Mouse (Mus musculus) liver, embryonic 15.5 days (tissue): ENCODE results near the gene Magi2. TPM values are rescaled to one million over a fixed set of nuclear protein-coding genes. Genes with fewer than 3 reads are reported as not detected.

Source experiments
- ATAC-seq: fragments of 200-750 bp; cut with Nextera tagmentation; 2 replicates; pipeline ENCODE4 v1.8.0; 2017; ENCODE audit warnings: moderate number of reproducible peaks, mild to moderate bottlenecking, moderate library complexity; ENCODE audit not compliant: insufficient read depth
- H3K27ac ChIP-seq: fragments of 300-500 bp; sonication (generic); replicated peaks from 2 replicates; pipeline ENCODE4 v1.5.1; 2015; ENCODE audit warnings: mild to moderate bottlenecking, inconsistent platforms
- H3K27me3 ChIP-seq: fragments of 300-500 bp; sonication (generic); 2 replicates; pipeline ENCODE4 v1.6.1; 2015; ENCODE audit warnings: mild to moderate bottlenecking, inconsistent platforms
- H3K36me3 ChIP-seq: fragments of 300-500 bp; sonication (generic); replicated peaks from 2 replicates; pipeline ENCODE4 v1.6.1; 2015; ENCODE audit warnings: moderate library complexity, mild to moderate bottlenecking, inconsistent platforms
- H3K4me1 ChIP-seq: fragments of 300-500 bp; sonication (generic); replicated peaks from 2 replicates; pipeline ENCODE4 v1.6.1; 2015; ENCODE audit warnings: inconsistent platforms
- H3K4me2 ChIP-seq: fragments of 300-500 bp; sonication (generic); 2 replicates; pipeline ENCODE4 v1.6.1; 2015; ENCODE audit warnings: moderate library complexity, mild to moderate bottlenecking, inconsistent platforms
- H3K4me3 ChIP-seq: fragments of 300-500 bp; sonication (generic); replicated peaks from 2 replicates; pipeline ENCODE4 v1.5.1; 2015; ENCODE audit warnings: mild to moderate bottlenecking, inconsistent platforms
- H3K9ac ChIP-seq: fragments of 300-500 bp; sonication (generic); 2 replicates; pipeline ENCODE4 v1.6.1; 2015; ENCODE audit warnings: moderate library complexity, mild to moderate bottlenecking, inconsistent platforms
- H3K9me3 ChIP-seq: fragments of 300-500 bp; sonication (generic); replicated peaks from 2 replicates; pipeline ENCODE4 v1.6.1; 2016; ENCODE audit warnings: inconsistent platforms
- WGBS: fragments of 180-500 bp; shearing (Covaris S2); methylation state at CpG from one replicate; pipeline ENCODE4 v1.1.7; 2015; ENCODE audit warnings: mixed read lengths; ENCODE audit not compliant: insufficient replicate concordance; 5-methylcytosine and 5-hydroxymethylcytosine counted together
- polyA plus RNA-seq: library from polyadenylated mRNA; unstranded; fragments of >200 nt; fragmentation: Nextera tagmentation; extraction: Ambion mirVana; gene quantifications from 2 replicates; pipeline ENCODE4 v1.2.1, GENCODE M21; 2015

Gene Magi2
- polyA plus RNA-seq, 1 experiment from 2014 or later = 0.13 TPM

DNA sequence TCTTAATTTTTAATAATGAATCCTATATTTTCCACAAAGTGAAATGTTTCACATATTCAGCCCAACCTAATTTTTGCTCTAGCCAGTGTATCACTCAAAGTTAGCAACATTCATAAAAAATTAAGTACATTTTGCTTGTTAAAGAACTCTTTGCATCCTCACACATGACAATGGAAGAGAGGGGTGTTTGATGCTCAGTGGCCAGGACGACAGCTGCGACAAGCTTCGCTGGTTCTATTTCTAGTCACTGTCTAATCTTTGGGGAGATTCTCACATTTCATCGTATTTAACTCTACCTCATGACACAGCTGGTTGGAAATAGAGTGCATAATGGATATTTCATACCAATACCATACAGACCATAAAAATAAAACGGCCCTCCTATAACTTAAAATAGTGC lies 1379.7 kb downstream of the Magi2 start:
- no peaks in the 10 kb centered on the region for H3K4me1 ChIP-seq
- no peaks in the 10 kb centered on the region for H3K9me3 ChIP-seq
- no peak overlapping the region for H3K27ac ChIP-seq
- no peaks in the 10 kb centered on the region for H3K27me3 ChIP-seq
- WGBS = 63% methylated on average over 5 of the region's 5 CpGs
- no peak overlapping the region for H3K4me3 ChIP-seq
- no peak overlapping the region for H3K4me2 ChIP-seq
- no peak overlapping the region for H3K9ac ChIP-seq
- ATAC-seq = no peak
- no peaks in the 10 kb centered on the region for H3K36me3 ChIP-seq

DNA sequence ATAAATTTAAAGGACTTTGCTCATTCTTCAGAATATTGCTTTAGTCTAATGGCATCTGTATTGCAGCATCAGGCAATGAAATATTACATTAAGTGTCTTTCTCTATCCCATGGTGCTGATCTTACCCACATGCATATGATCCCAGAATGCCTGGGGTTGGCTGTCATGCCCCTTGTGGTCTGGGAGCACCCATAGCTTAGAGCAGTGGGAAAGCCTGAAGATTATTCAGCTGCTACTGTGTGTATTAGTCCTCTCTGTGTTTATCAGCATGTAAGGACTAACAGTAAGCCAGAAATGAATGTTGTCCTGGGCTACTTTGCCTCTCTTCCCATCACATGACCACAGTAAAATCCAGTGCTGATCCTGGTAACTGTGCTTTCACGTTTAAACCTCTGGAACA lies 1380.7 kb downstream of the Magi2 start:
- H3K4me3 ChIP-seq = no peak overlapping the region
- no peak overlapping the region for H3K9ac ChIP-seq
- no peaks in the 10 kb centered on the region for H3K9me3 ChIP-seq
- no peaks in the 10 kb centered on the region for H3K27me3 ChIP-seq
- H3K4me1 ChIP-seq = no peaks in the 10 kb centered on the region
- no peak overlapping the region for H3K4me2 ChIP-seq
- no peaks in the 10 kb centered on the region for H3K36me3 ChIP-seq
- H3K27ac ChIP-seq = no peak overlapping the region
- no peak for ATAC-seq
- 40% methylated on average over 1 of the region's 1 CpGs for WGBS

DNA sequence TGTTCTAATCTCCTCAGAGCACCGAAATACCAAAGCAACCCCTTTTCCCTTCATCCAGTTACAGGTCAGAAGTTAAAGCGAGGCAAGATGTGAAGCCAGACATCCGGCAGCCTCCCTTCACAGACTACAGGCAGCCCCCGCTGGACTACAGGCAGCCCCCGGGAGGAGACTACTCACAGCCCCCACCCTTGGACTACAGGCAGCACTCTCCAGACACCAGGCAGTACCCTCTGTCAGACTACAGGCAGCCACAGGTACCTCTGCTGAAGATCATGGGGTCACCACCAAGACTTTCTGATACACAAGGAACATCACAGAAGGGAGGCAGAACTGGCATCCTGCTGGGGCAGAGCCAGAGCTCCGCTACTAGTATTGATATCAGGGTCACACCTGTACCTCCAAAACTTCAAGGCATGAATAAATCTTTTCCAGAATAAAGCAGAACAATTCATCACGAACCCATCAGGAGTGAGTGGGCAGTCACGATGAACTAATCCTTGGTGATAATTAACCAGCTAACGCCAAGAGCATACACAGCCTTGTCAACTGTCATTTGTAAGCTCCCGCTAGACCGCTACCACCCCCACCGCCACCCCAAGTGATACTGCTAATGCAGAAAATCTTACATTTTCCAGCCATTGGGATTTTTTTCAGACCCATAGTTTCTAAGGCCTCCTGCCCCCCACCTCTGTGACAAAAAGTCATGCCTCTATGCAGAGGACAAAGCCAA lies 1382.5 kb downstream of the Magi2 start:
- no peak overlapping the region for H3K4me2 ChIP-seq
- no peak for ATAC-seq
- H3K27ac ChIP-seq = no peak overlapping the region
- H3K9me3 ChIP-seq = no peaks in the 10 kb centered on the region
- 68% methylated on average over 12 of the region's 12 CpGs for WGBS
- no peaks in the 10 kb centered on the region for H3K36me3 ChIP-seq
- no peak overlapping the region for H3K4me3 ChIP-seq
- no peaks in the 10 kb centered on the region for H3K4me1 ChIP-seq
- no peaks in the 10 kb centered on the region for H3K27me3 ChIP-seq
- no peak overlapping the region for H3K9ac ChIP-seq

- H3K4me2 ChIP-seq = no peak overlapping the region
- no peaks in the 10 kb centered on the region for H3K36me3 ChIP-seq
- no peaks in the 10 kb centered on the region for H3K4me1 ChIP-seq
These were observed 1383.8 kb downstream of the Magi2 start for GRCm38 (mm10) chr5:20610640-20611039.

DNA sequence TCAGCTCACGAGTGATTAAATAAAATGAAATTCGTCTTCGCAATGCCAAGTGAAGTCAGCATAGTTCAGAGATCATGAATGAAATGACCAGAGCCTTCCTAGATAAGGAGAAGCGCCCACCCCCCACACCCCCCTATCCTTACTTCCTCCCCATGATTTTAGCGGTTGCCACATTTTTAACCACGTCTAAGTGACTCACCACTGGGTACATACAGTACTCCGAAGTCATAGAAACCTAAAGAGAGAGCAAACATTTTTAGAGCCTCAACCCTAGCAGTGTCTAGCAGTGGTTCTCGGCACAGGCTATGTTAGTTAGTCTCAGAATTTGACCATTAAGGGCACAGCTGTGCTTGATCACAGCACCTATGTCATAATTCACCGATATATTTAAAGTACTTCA lies 1385.8 kb downstream of the Magi2 start:
- H3K9ac ChIP-seq = no peak overlapping the region
- WGBS = 52% methylated on average over 9 of the region's 9 CpGs
- H3K4me2 ChIP-seq = no peak overlapping the region
- no peaks in the 10 kb centered on the region for H3K36me3 ChIP-seq
- H3K4me3 ChIP-seq = no peak overlapping the region
- no peak overlapping the region for H3K27ac ChIP-seq
- H3K9me3 ChIP-seq = no peaks in the 10 kb centered on the region
- ATAC-seq = no peak
- no peaks in the 10 kb centered on the region for H3K4me1 ChIP-seq
- no peaks in the 10 kb centered on the region for H3K27me3 ChIP-seq

More at GRCm38 (mm10) chr5:20610640-20611039, 1383.8 kb downstream of the Magi2 start:
- no peak overlapping the region for H3K27ac ChIP-seq
- no peaks in the 10 kb centered on the region for H3K27me3 ChIP-seq
- H3K9me3 ChIP-seq = no peaks in the 10 kb centered on the region
- 66% methylated on average over 2 of the region's 2 CpGs for WGBS
- no peak for ATAC-seq
- no peak overlapping the region for H3K9ac ChIP-seq
- no peak overlapping the region for H3K4me3 ChIP-seq

- Histone ChIP-seq H3K36me3 (no peaks in the 10 kb centered on the region), H3K4me1 (no peaks in the 10 kb centered on the region), H3K4me2 (no peak overlapping the region), H3K9me3 (no peaks in the 10 kb centered on the region), H3K27me3 (no peaks in the 10 kb centered on the region), H3K27ac (no peak overlapping the region), H3K9ac (no peak overlapping the region), H3K4me3 (no peak overlapping the region)
- no peak for ATAC-seq
- 65% methylated on average over 4 of the region's 4 CpGs for WGBS
These were observed 1388.1 kb downstream of the Magi2 start for GRCm38 (mm10) chr5:20614891-20615290.

DNA sequence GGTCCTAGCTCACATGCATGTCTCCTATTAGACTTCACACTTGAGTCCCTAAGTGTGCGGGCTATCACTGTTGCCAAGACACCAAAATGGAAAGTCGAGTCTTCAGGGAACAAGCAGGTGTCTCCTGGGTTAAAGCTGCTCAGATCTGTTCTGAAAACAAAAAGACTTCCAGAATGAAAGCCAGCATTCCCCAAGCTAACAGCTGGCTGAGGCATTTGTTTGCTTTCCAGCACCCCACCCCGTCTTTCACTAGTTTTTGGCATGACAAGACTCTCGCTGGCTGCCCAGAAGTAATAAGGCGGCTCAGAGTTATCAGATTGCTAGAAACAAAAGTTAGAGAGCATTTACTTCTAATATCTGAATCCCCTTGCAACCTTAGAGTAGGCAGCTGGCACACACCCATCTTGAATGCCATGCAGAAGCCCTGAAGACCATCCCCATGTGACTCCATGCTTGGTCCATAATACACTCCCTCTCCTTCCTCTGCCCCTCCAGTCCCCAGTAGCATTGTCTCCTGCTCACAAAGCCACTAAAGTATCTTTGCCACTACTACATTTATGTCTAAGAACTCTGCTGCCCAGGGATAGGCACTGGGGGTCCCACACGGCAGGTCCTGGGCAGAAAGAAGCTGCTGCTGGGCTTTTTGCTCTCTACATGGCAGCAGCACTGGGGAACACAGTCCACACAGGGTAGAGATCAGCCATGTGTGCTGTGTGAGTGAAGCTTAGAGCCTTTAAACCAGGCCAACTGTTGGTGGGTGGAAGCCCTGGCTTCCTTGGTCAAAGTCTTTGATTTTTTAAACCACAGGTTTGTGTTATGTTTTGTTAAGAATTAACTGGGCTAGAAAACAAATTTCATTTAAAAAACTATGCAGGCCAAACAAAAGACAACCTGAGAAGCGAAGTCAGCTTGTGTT lies 1394.0 kb downstream of the Magi2 start:
- no peak for ATAC-seq
- WGBS = 54% methylated on average over 7 of the region's 7 CpGs
- H3K9ac ChIP-seq = no peak overlapping the region

GRCm38 (mm10) chr5:20622417-20622816 lies 1395.6 kb downstream of the Magi2 start:
- WGBS = 62% methylated on average over 3 of the region's 3 CpGs
- Histone ChIP-seq H3K9ac (no peak overlapping the region), H3K4me2 (no peak overlapping the region), H3K27ac (no peak overlapping the region), H3K27me3 (no peaks in the 10 kb centered on the region), H3K4me1 (no peaks in the 10 kb centered on the region), H3K36me3 (no peaks in the 10 kb centered on the region), H3K9me3 (no peaks in the 10 kb centered on the region), H3K4me3 (no peak overlapping the region)
- ATAC-seq = no peak

More for the DNA sequence above, 1394.0 kb downstream of the Magi2 start:
- H3K9me3 ChIP-seq = no peaks in the 10 kb centered on the region
- H3K4me2 ChIP-seq = no peak overlapping the region
- H3K36me3 ChIP-seq = no peaks in the 10 kb centered on the region
- H3K4me1 ChIP-seq = no peaks in the 10 kb centered on the region
- no peaks in the 10 kb centered on the region for H3K27me3 ChIP-seq
- H3K4me3 ChIP-seq = no peak overlapping the region
- H3K27ac ChIP-seq = no peak overlapping the region

DNA sequence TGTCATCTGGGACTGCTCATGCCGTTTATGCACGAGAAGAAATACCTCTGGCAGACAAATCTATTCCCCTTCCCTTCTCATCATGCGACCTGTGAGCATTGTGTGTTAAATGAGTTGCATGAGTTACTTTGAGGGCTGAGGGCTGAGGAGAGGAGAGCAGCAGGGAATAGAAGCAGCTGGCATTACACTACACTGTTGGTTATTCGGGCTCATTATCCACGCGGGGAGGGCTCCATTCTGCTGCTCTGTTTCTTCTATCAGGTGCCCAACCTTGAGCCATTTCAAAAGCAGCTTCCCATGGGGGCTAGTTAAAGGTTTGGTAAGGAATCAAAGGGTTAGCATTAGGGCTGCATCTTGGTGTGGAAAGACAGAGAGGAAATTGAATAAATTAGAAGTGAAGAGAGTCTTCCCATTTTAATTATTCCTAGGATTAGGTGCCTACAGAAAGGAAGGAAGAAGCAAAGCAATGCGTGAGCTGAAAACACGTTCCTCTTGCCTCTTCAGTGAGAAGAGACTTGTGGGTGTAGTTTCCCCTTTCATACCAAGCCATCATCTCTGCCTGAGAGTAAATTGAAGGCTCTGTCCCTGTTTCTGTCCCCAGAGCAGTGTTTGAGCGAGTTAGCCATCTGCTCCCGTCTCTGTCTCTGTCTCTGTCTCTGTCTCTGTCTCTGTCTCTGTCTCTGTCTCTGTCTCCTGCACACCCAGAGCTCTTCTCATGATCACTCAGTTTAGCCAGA lies 1396.2 kb downstream of the Magi2 start:
- Histone ChIP-seq H3K4me1 (no peaks in the 10 kb centered on the region), H3K27ac (no peak overlapping the region), H3K4me2 (no peak overlapping the region), H3K27me3 (no peaks in the 10 kb centered on the region), H3K9me3 (no peaks in the 10 kb centered on the region), H3K4me3 (no peak overlapping the region), H3K36me3 (no peaks in the 10 kb centered on the region), H3K9ac (no peak overlapping the region)
- no peak for ATAC-seq
- WGBS = 56% methylated on average over 10 of the region's 10 CpGs

- Histone ChIP-seq H3K4me1 (no peaks in the 10 kb centered on the region), H3K9me3 (no peaks in the 10 kb centered on the region), H3K4me3 (no peak overlapping the region), H3K27ac (no peak overlapping the region), H3K36me3 (no peaks in the 10 kb centered on the region), H3K4me2 (no peak overlapping the region), H3K27me3 (no peaks in the 10 kb centered on the region), H3K9ac (no peak overlapping the region)
- no peak for ATAC-seq
- 42% methylated on average over 2 of the region's 2 CpGs for WGBS
These were observed 1398.3 kb downstream of the Magi2 start for GRCm38 (mm10) chr5:20625117-20625516.
